Mouse (Mus musculus) CH12F3 (cell line): ENCODE measurements around the gene Clcnka.

Experiments
- in situ Hi-C: fragments of 300-500 bp; cut with MboI; formaldehyde crosslinking; loops from 2 replicates; pipeline ENCODE4 v1.14.3; 2020; ENCODE audit warnings: low sequenced_read_pairs

Gene Clcnka

DNA sequence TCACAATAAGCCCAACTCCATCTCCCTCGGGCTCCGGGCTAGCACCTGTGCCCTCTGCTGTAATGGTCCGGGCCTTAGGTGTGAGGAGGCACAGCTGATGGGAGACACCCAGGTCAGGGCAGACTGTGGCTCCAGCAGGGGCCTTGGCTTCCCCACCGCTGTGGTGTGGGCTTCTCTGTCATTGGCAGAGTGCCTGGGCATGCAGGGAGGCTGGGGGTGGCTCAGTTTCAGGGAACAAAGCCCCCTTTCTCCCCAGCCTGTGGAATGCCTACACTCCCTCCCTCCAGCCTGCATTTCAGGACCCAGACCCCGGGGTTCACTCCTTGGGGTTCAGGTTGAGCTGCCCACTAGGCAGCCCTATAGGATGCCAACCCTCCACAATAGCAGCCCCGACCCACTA lies 62.3 kb downstream of the Clcnka start:
- in situ Hi-C loops = no loop called here

DNA sequence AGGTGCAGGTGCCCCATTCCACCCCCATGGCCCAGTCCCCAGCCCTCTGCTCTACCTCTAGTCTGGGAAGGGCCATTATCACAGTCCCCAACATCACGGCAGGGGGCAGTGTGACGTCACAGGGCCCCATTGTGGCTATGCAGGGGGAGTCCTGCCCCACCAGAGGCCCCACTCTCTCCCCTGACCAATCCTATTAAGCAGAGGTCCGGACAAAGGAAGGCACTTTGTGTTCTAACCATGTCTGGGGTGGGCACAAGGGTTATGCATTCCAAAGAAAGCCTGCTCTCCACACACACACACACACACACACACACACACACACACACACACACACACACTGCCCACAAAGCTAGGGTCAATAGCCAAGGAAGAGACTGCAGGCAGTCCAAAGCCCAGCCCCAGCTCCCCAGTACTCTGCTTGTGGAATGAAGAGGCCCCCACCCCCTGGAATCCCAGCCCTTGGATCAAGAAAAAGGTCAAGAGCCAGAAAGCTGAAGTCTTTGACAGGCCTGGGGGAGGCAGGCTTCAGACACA lies 63.2 kb downstream of the Clcnka start:
- in situ Hi-C loops = no loop called here

DNA sequence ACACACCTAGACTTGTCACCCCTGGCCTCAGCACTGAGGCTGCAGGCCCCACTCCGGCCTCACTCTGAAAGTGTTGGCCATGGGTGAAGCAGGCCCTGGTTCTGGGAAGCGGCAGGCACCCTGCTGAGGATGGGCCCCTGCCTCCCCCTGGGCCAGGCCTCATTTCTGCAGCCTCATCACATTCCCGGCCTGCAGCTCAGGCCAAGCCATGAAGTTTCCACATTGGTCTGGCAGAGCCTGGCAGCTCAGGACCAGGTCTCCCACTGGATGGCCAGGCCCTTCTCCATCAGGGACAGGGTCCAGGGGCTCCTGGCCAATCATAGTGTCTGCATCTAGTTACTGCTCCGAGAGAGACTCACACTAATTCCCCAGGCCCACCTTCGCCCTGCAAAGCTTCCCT lies 63.8 kb downstream of the Clcnka start:
- in situ Hi-C loops = no loop called here
